Mouse (Mus musculus): ENCODE measurements at regions not wholly inside any gene's neighbourhood (a gene's known extent, or its start where the extent isn't known, plus 50 kb on each side); places are given as distances from the start of the nearest gene placed in this dataset.
A peak's percentile ranks its signal among the peaks of the same experiment; 100 is the strongest.

DNA sequence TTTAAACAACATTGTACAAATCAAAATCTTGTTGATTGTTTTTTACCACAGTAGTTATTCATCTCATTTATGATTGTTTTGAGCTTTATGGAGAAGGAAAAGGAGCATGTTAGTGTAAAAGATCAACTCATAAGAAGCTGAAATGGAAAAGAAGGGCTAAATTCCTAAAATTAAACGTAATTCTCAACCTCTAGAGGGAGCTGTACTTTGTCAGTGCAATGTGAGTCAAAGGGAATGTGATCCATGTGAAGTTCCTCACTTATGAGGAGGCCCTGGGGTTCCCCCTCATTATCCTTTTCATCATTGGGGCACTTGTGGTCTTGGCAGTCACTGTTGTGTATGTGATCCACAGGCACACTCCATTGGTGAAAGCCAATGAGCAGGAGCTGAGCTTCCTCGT lies 54.0 kb upstream of the Vmn2r7 start:
- no peak for DNase-seq (ENCODE audit: low spot score)

DNA sequence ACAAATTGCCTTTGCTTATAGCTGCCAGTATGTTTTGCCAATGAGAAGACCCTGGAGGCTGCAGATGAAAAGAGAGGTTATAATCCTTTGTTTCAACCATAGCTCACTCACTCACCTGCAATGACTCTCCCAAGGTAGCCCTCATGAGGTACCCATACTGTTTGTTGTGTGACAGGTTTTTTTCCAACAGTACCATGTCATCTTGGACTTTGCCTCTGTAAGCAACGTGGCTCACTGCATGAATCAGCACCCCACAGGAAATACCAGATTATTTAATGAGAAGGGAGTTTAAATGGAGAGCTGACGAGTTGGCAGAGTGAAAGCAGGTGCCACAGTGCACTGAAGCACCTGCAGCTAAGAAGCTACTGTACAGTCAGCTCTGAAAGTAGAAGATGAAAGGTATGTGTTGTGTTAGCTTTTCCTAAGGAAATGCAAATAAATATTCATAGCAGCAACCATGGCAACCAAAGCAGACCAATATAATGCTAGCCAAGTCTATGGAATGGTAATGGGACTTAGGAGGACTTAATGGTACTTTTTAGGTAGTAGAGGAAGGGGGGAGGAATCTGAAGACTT lies 56.8 kb upstream of the Vmn2r7 start:
- DNase-seq (ENCODE audit: low spot score), result no peak

DNA sequence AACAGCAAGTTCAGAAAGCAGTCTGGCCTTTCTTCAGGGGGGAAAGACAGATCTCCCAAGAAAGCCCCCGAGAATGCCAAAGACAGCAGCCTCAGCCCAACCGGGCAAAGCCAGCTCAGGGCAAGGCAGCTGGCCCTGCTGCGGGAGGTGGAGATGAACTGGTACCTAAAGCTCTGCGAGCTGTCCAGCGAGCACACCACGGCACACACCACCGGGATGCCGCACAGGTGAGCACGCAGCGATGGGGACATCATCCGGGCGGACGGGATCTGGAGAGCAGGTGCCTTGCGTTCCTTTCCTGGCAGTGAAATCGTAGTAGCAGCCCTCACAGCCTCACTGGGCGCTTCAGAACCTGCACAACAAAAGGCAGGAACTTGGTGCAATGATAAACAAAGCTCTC lies 104.7 kb upstream of the Vmn2r7 start:
- DNase-seq (ENCODE audit: low spot score), result peak; percentile 35

DNA sequence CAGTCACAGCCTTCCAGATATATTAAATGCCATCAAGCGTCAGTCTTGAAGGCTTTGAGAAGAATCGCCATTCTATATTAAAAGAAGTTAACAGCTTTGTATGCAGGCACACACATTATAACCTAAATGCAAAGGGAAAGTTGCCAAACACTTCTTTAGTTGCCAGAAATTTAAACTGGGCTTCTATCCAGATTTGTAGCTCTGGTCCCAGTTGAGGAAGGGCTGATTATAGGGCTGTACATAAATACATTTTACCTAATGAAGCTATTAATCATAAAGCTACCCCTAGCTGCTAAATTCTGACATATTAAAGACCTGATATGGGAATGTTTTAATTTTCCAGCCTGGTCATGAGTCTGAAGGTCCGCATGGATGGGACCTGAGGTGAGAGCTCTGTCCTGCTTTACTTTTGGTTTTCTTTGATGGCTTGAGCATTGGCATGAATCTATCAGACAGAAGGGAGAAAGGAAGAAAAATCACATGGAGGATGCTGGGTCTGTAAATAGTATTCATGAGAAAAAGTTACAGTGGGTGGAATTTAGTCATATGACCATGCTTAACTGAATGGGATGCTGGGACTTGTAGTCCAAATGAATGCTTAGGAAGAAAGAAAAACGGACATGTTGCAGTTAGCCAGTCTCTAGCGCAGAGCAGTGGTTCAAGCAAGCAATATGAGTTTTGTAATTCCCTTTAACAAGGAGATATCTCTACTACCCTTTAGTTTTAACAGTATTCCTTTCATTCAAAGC lies 120.3 kb upstream of the Vmn2r7 start:
- no peak for DNase-seq (ENCODE audit: low spot score)

DNA sequence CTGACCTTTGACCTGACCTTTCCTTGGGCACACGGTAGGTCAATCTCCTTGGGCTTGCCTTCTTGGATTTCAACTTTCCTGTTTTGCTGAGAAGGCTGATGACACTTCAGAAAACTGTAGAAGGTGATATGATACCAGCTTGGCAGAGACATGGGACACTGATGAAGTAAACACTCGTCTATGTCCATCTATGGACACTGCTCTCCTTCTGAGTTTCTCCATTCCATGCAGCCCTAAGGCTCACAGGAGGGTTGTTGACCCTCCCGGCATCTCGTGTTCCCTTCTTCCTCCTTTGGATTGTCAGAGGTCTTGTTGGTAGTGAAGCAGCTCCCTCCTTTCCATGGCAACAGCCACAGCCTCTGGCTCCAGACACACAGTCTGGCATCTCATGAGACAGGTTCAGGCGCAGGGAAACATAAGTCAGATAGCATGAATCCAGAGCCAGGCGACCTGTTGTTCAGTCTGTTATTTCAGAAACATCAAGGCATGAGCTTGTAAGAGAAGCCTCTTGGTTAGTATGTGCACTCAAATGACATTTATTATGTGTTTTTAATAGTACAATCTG lies 120.9 kb upstream of the Vmn2r7 start:
- no peak for DNase-seq (ENCODE audit: low spot score)

DNA sequence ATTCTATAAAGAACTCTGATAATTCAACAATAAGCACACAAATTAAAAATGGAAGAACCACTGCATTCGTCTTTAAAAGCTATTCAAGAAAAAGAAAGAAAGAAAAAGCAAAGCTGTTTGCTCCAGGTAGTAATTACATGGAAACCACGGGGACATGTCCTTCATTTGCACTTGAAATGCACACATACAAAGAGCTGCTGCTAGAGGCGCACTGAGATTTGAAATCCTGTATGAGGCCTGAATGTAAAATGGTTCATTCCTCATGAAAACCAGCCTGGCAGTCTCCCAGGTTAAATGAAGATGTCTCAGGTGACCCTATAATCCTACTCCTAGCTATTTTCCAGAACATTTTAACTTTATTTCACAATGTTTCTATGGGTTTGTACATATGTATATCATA lies 123.7 kb upstream of the Vmn2r7 start:
- DNase-seq (ENCODE audit: low spot score), result no peak

DNA sequence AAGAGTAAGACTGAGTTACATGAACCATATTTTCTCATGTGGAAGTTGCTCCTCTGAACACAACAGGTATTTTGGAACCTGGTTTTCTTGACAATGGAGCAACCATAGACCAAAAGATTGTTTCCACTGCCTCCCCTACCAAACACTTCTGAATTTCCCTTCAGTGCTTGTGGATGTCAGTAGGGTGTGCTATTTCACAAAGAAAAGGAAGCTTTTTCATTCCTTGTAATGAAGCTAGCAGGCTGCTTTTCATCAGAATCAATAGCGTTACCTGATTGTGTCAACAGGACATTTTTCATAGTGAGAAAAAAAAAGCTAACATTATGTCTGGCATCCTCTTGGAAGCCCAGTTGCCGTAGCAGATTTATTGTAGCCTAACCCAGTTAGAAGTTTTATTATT lies 124.8 kb upstream of the Kcnab1 start:
- no peak for DNase-seq (ENCODE audit: low spot score)

DNA sequence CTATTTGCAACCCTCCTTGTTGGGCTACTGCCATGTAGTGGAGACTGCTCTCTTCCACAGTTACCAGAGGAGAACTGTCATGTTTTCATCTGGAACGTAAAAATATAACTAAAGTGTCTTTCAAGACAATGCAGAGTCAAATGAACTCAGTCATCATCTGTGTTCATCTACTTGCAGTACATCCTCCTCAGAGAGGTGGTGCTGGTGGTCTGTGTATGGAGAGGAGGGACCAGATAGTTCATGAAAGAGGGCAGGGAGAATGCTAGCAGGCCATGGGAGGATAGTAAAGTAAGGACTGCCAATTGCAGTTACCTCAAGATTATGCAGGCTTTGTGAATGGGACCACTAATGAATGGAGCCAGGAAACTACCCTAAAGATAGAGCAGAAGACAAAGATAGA lies 121.5 kb upstream of the Kcnab1 start:
- DNase-seq (ENCODE audit: low spot score), result peak; percentile 52

DNA sequence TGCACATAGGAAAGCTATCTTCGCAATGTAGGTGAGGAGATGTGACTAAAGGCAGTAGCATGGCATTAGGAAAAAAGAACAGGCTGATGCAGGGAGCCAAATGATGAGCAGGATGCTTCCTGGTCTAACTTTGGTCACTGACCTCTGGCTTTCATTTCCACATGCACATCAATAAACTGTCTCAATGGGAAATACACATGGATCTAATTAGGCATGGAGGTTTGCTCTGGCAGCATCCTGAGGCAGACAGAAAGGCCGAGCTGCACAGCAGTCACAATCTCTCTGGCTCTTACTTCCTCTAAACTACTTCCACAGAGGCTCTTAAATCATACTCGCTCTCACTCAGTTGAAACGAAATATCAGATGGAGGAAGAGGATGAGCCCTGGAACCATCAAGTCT lies 112.7 kb upstream of the Kcnab1 start:
- no peak for DNase-seq (ENCODE audit: low spot score)

DNA sequence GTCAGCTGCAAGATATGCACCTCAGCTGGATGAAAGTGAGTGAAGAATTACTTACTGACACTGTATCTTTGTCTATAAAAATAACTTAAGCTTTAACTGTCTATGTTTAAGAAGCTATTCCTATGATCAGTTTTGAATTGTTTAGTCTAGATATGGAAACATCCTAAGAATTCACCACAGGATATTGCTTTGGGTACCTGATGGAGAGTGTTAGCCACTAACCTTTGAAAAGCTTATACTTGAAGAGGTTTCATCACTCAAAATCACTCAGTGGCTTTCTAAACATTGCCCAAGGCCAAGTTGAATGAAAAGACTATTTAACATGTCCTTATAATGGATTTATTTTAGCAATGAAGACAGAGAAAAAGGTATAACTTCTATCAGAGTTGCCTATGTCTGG lies 111.6 kb upstream of the Kcnab1 start:
- no peak for DNase-seq (ENCODE audit: low spot score)

DNA sequence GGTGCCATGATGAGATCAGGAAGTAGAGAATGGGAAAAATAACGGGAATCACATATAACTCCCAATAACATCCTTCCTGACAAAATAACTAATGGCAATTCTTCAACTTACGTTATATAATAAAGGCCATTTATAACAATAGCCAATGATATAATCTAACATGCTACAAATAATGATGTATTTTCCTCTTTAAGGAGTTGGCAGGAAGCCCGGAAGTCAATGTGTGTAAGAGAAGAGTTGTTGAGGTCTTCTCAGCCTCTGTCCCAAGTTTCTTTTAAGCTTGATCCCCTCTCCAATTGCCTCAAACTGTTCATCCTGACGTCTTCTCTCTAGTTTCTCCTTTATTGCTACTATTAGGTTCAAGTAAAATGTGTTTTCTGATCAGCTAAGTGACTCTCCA lies 108.1 kb upstream of the Kcnab1 start:
- no peak for DNase-seq (ENCODE audit: low spot score)

DNA sequence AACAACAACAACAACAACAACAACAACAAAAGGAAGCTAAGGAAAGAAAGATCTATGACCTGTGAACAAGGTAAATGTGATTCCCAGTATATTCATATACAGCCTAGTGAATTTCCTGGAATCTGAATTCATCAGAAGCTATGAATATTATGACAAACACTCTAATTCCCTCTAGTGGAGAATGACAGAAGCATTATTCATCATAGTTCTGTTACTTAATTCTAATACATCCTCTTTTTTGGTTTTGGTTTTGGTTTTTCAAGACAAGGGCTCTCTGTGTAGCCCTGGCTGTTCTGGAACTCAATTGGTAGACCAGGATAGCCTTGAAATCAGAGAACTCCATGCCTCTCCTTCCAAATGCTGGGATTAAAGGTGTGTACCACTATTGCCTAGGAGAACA lies 106.6 kb upstream of the Kcnab1 start:
- DNase-seq (ENCODE audit: low spot score), result no peak

DNA sequence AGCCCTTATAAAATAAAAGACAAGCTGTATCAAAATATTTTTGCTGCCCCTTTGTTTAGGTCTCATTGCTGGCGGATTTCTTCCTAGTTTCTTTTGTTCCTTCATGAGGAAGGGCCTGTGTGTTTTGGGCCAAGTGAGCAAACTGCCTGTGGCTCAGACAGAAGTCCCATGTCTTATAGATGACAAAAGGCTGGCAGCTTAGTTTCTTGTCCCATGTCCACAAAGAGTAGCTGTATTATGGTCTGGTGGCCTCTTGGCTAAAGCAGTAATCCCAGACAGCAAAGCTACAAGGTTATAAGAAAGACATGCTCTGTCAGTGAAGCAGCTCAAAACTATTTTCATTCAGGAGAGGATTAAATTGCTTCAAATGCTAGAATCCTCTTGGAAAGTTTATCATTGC lies 103.1 kb upstream of the Kcnab1 start:
- DNase-seq (ENCODE audit: low spot score), result no peak

DNA sequence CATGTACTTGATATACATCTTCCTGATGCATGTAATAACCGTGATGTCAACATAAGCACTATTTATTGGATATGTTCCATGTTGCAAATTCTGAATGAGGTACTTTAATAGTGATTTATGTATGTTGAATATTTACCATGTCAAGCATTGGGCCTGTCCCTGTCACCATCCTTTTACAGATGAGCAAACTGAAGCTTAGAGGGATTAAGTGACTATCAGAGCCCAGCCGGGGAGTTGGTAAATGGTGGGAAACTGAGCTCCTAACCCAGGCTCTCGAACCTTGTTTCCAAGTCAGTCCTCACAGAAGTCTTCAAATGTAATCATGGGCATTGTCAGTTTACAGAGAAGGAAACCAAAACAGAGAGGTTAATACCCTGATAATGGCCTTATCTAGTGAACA lies 102.6 kb upstream of the Kcnab1 start:
- no peak for DNase-seq (ENCODE audit: low spot score)

DNA sequence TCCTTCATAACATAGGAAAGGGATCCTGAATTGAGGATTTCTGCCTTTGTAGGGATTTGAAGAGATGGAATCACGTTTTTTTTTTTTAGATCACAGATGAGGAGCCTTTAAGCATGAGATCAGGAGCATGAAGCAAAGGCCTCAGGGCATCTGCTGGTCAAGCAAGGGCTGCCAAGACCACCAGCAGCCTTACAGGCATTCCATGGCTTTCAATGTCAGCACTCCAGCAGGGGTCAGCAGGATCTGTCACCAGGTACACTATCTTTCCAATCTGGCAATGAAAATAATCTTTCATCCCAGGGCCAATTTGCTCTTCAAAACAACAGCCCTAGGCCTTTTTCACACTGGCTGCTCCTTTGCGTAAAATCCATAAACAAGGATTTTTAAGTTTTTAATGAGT lies 85.3 kb upstream of the Kcnab1 start:
- DNase-seq (ENCODE audit: low spot score), result no peak

DNA sequence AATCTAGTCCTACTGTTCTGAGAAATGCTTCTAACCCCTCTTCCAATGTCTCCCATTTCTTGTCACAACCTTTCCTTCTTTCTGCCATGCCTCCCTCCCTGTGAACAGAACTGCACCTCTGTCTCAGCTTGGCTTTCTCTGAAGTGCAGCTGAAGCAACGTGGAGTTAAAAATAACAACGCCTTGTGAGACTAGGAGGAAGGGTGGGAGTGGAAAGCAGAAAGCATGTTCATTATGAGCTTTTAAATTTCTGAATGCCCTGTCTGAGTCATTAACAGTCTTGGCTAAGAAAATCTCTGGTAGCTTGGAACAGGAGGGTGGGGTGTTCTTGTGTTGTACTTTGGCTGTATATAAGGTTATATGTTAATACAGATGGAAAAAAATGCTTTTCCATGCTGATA lies 71.6 kb upstream of the Kcnab1 start:
- no peak for DNase-seq (ENCODE audit: low spot score)

DNA sequence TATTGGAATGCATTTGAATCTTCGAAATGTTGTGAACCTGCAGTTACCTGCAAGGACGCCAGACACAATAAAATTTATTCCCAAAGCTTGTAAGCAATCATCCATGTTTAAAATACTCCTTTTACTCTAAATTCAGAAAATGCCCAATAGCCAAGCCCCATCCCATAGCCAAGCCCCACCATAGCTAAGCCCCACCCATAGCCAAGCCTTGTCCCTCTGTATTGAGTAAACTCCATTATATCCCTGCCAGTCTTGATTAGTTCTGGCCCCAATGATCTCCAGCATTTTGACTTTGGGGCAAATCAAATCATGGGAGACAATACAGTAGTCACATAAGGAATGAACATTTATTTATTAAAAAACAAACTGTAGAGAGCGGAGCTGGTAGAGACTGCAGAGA lies 61.3 kb upstream of the Kcnab1 start:
- DNase-seq (ENCODE audit: low spot score), result no peak

DNA sequence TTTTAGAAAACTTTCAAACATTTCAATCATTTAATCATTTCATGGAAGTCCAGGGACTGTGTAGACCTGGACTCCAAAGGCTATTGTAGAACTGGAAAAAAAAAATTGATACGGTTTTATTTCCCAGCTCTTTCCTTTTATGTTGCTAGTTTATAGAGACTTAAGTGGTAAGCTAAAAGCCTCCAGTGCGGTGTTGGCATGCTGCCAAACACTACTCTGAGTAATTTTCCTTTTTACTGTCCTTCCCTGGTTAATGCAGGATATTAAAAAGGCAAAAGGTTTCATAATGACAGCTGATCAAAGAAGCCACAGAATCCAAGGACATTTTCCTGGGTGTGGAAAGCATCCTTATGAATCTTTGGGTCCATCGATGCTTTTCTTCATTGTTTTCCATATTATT lies 53.8 kb upstream of the Kcnab1 start:
- DNase-seq (ENCODE audit: low spot score), result no peak
